Mouse (Mus musculus) embryonic facial prominence, embryonic 13.5 days (tissue): ENCODE data around the gene Frmpd4. TPM values are rescaled to one million over a fixed set of nuclear protein-coding genes. Genes with fewer than 3 reads are reported as not detected.

Experiments
- ATAC-seq: fragments of 200-750 bp; cut with Nextera tagmentation; 2 replicates; pipeline ENCODE4 v1.8.0; 2017; ENCODE audit warnings: low read depth; ENCODE audit not compliant: insufficient number of reproducible peaks, insufficient read depth, low FRiP score, low TSS enrichment
- H3K27ac ChIP-seq: fragments of 300-500 bp; sonication (generic); 2 replicates; pipeline ENCODE4 v1.5.1; 2015; ENCODE audit warnings: moderate library complexity, mild to moderate bottlenecking, inconsistent platforms
- H3K27me3 ChIP-seq: fragments of 300-500 bp; sonication (generic); 2 replicates; pipeline ENCODE4 v1.6.1; 2015; ENCODE audit warnings: mild to moderate bottlenecking, inconsistent platforms
- H3K36me3 ChIP-seq: fragments of 300-500 bp; sonication (generic); 2 replicates; pipeline ENCODE4 v1.6.1; 2015; ENCODE audit warnings: mild to moderate bottlenecking, inconsistent platforms
- H3K4me1 ChIP-seq: fragments of 300-500 bp; sonication (generic); 2 replicates; pipeline ENCODE4 v1.6.1; 2015; ENCODE audit warnings: inconsistent platforms
- H3K4me2 ChIP-seq: fragments of 300-500 bp; sonication (generic); 2 replicates; pipeline ENCODE4 v1.6.1; 2015; ENCODE audit warnings: moderate library complexity, mild to moderate bottlenecking, inconsistent platforms
- H3K4me3 ChIP-seq: fragments of 300-500 bp; sonication (generic); 2 replicates; pipeline ENCODE4 v1.5.1; 2015; ENCODE audit warnings: mild to moderate bottlenecking, inconsistent platforms
- H3K9ac ChIP-seq: fragments of 300-500 bp; sonication (generic); 2 replicates; pipeline ENCODE4 v1.6.1; 2015; ENCODE audit warnings: mild to moderate bottlenecking, inconsistent platforms
- H3K9me3 ChIP-seq: fragments of 300-500 bp; sonication (generic); 2 replicates; pipeline ENCODE4 v1.6.1; 2016; ENCODE audit warnings: inconsistent platforms
- WGBS: fragments of 180-500 bp; shearing (Covaris S2); methylation state at CpG from one replicate; pipeline ENCODE4 v1.1.7; 2015; ENCODE audit warnings: mixed read lengths; 5-methylcytosine and 5-hydroxymethylcytosine counted together
- polyA plus RNA-seq: library from polyadenylated mRNA; unstranded; fragments of >200 nt; fragmentation: Nextera tagmentation; extraction: Ambion mirVana; gene quantifications from 2 replicates; pipeline ENCODE4 v1.2.1, GENCODE M21; 2015

The Frmpd4 gene
- polyA plus RNA-seq: 0.28 and 0.33 TPM in 2 replicates

DNA sequence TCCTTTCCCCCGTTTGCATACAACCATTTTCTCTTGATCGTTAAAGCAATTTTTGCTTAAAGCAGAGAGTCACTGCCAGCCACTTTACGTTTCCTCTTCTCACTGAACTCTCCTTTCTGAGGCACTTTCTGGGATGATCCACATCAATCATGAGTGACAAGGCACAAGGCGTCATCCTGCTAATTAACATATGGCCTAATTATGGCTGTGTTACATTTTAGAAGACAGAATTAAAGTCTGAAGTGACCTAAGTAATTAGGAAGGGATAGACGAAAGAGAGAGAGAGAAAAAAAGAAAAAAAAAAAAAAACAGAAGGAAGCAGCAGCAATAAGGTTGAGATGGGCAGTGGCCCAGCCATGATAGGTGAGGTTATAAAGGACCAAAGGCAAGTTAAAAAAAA is at the start of gene Frmpd4:
Gene Frmpd4 (minus strand): TSS at position 101 of the 400 bp plus-strand sequence.
- Histone ChIP-seq H3K9me3 (no peaks in the 10 kb centered on the region), H3K36me3 (no peaks in the 10 kb centered on the region), H3K4me1 (no peaks in the 10 kb centered on the region), H3K4me2 (no peak within 1 kb of the TSS), H3K9ac (no peak within 1 kb of the TSS), H3K27me3 (peaks cover 24% of the 10 kb centered on the region), H3K27ac (no peak within 1 kb of the TSS), H3K4me3 (no peak within 1 kb of the TSS)
- 80% methylated on average over 5 of the region's 5 CpGs for WGBS
- no peak for ATAC-seq

DNA sequence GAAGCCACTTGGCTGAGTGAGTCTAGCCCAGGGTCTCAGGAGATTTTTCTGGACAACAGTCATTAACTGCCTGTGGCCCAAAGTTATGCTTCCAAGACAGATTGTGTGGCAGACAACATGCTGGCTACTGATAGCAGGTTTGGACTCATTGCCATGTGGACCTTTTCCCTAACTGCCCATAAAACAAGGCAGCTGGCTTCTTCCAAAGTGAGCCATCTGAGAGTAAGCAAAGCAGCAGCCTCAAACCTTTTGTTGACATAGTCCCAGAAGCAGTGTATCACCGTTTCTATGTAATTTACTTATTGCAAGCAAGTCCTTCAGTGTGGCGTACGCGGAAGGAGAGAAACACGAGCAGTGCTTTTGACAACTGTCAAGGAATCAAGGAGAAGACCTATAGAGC is 18.2 kb upstream of the Frmpd4 start:
- H3K4me2 ChIP-seq: no peak overlapping the region
- no peaks in the 10 kb centered on the region for H3K9me3 ChIP-seq
- WGBS: 72% methylated on average over 5 of the region's 5 CpGs
- no peaks in the 10 kb centered on the region for H3K4me1 ChIP-seq
- ATAC-seq: no peak
- H3K36me3 ChIP-seq: no peaks in the 10 kb centered on the region
- H3K9ac ChIP-seq: no peak overlapping the region
- H3K4me3 ChIP-seq: no peak overlapping the region
- peaks cover 23% of the 10 kb centered on the region; the same call in 1 of the 2 replicates for H3K27me3 ChIP-seq
- no peak overlapping the region for H3K27ac ChIP-seq

DNA sequence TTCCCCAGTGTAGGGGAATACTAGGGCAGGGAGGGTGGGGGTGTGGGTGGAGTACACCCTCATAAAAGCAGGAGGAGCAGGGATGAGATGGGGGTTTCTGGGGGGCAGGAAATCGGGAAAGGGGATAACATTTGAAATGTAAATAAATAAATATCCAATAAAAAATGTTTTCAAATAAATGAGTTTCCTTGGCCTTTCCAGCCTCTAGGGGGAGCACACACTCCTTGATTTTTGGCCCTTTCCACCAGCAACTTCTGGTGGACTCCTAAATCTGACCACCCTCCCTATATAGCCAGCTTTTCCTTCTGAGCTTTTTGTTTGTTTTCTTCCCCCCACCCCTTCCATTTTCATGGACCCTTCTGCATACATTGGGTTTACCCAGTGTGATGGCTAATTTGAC is 7.3 kb upstream of the Frmpd4 start:
- WGBS: 61% methylated on average over 1 of the region's 1 CpGs
- Histone ChIP-seq H3K27me3 (peaks cover 9% of the 10 kb centered on the region), H3K9me3 (no peaks in the 10 kb centered on the region), H3K9ac (no peak overlapping the region), H3K36me3 (no peaks in the 10 kb centered on the region), H3K4me3 (no peak overlapping the region), H3K4me2 (no peak overlapping the region), H3K27ac (no peak overlapping the region), H3K4me1 (no peaks in the 10 kb centered on the region)
- ATAC-seq: no peak

DNA sequence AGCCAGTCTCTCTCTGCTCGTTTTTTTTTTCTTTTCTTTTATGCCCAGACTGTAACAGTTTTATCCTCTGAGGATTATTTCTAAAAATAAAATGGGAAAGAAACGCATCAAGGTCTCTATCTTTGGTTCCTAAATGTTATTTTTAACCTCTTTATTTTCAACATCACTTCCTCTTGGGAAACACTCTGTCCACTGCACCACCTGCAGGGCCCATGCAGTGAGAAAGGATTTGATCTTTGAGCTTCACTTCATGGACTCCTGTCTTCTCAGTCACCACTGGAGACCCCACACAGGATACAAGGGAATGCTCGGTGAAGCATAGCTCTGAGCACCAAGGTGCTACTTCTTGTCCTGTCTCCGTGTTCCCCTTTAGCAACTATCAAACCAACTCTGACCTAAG is 5.2 kb downstream of the Frmpd4 start:
- no peak overlapping the region for H3K4me2 ChIP-seq
- no peak for ATAC-seq
- no peaks in the 10 kb centered on the region for H3K9me3 ChIP-seq
- no peak overlapping the region for H3K4me3 ChIP-seq
- H3K36me3 ChIP-seq: no peaks in the 10 kb centered on the region
- H3K4me1 ChIP-seq: no peaks in the 10 kb centered on the region
- no peak overlapping the region for H3K27ac ChIP-seq
- H3K9ac ChIP-seq: no peak overlapping the region
- 76% methylated on average over 4 of the region's 4 CpGs for WGBS
- peaks cover 31% of the 10 kb centered on the region for H3K27me3 ChIP-seq

DNA sequence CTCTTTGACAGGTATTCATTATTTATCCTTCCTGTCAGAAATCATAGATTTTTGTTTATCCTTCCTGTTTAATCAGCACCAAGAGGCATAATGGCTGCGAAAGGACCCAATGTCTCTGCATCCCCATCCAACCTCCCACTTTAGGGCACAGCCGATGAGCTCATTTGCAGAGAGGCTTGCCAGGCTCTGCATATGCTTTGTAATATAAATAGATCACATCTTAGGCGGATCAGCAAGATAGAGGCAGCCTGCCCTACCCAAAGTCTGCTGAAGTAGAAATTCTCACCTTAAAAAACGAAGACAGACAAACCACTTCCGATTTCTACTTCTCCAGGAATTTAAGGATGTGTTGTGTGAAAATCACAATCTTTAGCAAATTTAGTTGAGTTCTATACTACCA is 7.8 kb downstream of the Frmpd4 start:
- H3K9me3 ChIP-seq: no peaks in the 10 kb centered on the region
- no peak overlapping the region for H3K9ac ChIP-seq
- WGBS: 81% methylated on average over 5 of the region's 5 CpGs
- peaks cover 28% of the 10 kb centered on the region for H3K27me3 ChIP-seq
- no peaks in the 10 kb centered on the region for H3K4me1 ChIP-seq
- ATAC-seq: no peak
- H3K36me3 ChIP-seq: no peaks in the 10 kb centered on the region
- no peak overlapping the region for H3K4me3 ChIP-seq
- H3K4me2 ChIP-seq: no peak overlapping the region
- no peak overlapping the region for H3K27ac ChIP-seq

DNA sequence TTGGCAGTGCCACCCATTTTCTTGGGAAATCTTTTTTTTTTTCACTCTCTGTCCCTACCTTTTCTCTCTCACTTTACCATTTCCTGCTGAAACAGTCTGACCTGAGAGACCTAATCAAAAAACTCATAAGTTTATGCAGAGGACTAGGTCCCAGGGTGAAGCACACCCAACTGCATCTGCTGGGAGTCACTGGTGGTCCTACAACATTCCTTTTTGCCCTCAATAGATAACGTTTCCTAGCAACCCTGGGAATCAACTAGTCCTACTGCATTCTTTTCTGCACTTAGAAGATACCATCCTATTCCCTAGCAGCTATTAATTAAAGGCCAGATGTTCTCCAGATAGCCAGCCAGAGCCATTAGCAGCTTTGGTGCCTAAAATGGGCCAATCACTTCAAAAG is 71.8 kb downstream of the Frmpd4 start:
- Histone ChIP-seq H3K27me3 (no peaks in the 10 kb centered on the region), H3K4me3 (no peak overlapping the region), H3K27ac (no peak overlapping the region), H3K4me2 (no peak overlapping the region), H3K9me3 (no peaks in the 10 kb centered on the region; the same call in 1 of the 2 replicates), H3K9ac (no peak overlapping the region), H3K4me1 (no peaks in the 10 kb centered on the region), H3K36me3 (no peaks in the 10 kb centered on the region)
- 62% methylated on average over 1 of the region's 1 CpGs for WGBS
- no peak for ATAC-seq

DNA sequence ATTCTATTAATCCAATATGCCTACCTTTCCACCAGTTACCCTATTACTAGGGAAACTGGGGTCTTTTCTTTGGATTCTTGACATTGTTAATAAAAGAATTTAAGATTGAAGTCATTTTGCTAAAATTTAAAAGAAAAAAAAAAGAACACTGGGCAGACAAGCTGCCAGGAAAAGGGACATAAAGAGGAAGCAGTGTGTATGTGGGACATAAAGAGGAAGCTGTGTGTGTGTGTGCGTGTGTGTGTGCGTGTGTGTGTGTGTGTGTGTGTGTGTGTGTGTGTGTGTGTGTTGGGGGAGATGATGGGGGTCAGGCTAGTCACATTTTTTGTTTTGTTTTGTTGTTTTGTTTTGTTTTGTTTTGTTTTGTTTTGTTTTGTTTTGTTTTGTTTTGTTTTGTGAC is 121.8 kb downstream of the Frmpd4 start:
- Histone ChIP-seq H3K36me3 (no peaks in the 10 kb centered on the region), H3K27me3 (peaks cover 8% of the 10 kb centered on the region), H3K9me3 (no peaks in the 10 kb centered on the region), H3K4me3 (no peak overlapping the region), H3K9ac (no peak overlapping the region), H3K4me2 (no peak overlapping the region), H3K27ac (no peak overlapping the region), H3K4me1 (no peaks in the 10 kb centered on the region)
- WGBS: 70% methylated on average over 2 of the region's 2 CpGs
- ATAC-seq: no peak

DNA sequence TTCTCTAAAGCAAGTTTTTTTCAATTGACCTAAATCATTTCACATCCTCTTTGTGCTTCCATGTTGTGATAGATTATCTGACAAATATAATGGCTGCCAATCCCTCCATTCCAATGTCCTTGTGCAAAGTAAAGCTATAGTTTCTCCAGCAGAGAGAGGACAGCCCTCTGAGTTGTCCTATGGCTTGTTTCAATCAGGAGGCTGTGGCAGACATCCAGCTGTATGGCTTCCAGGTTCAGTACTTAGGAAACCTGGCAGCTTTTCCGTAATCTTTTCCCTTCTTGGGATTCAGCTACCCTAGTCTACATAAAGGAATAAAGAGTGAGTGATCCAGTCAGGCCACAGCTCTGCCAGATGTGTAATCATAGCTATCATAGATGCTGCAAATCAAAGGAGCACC is 145.8 kb downstream of the Frmpd4 start:
- H3K27ac ChIP-seq: no peak overlapping the region
- H3K4me2 ChIP-seq: no peak overlapping the region
- WGBS: 76% methylated on average over 1 of the region's 1 CpGs
- ATAC-seq: no peak
- no peaks in the 10 kb centered on the region for H3K4me1 ChIP-seq
- H3K9me3 ChIP-seq: no peaks in the 10 kb centered on the region
- no peak overlapping the region for H3K4me3 ChIP-seq
- H3K36me3 ChIP-seq: no peaks in the 10 kb centered on the region
- H3K27me3 ChIP-seq: peaks cover 26% of the 10 kb centered on the region
- no peak overlapping the region for H3K9ac ChIP-seq

DNA sequence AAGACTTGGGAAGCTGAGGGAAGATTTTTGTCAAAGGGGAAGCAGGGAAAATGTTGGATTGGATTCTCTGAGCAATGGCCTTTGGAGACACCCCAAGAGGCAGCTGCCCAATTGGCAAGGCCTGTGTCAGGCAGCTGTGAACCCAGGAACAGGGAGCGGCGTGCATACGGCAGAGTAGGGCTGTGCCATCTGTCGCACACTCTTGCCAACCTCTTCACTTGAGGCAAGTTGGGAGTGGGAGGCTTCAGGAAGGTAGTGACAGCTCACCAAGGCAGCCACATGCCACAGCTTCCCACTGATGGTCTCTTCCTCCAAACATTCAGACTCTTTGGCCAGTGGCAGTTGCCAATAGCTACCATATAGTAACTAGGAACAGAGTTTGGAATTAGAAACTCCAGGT is 147.2 kb downstream of the Frmpd4 start:
- 97% methylated on average over 4 of the region's 4 CpGs for WGBS
- ATAC-seq: no peak
- H3K9me3 ChIP-seq: no peaks in the 10 kb centered on the region

DNA sequence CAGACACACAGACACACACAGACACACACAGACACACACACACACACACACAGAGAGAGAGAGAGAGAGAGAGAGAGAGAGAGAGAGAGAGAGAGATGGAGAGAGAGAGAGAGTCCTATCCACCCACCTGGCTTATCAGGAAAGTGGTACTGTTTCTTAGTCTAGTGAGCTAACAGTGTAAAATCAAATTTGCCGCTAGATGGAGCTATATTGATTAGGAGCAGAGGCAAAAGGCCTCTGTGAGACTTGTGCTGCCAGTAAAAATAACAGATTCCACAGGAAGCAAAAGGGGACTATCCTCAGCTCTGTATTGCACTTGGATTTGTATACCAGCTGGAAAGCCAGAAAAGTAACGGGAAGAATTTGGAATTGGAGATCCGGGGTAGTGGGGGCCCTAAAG is 161.6 kb downstream of the Frmpd4 start:
- Histone ChIP-seq H3K27ac (no peak overlapping the region), H3K4me3 (no peak overlapping the region), H3K4me1 (no peaks in the 10 kb centered on the region), H3K9me3 (no peaks in the 10 kb centered on the region), H3K4me2 (no peak overlapping the region), H3K27me3 (peaks cover 6% of the 10 kb centered on the region; the same call in 1 of the 2 replicates), H3K9ac (no peak overlapping the region), H3K36me3 (no peaks in the 10 kb centered on the region)
- 24% methylated on average over 3 of the region's 3 CpGs for WGBS
- no peak for ATAC-seq

More for the DNA sequence above, 147.2 kb downstream of the Frmpd4 start:
- Histone ChIP-seq H3K4me1 (no peaks in the 10 kb centered on the region), H3K27me3 (peaks cover 33% of the 10 kb centered on the region), H3K9ac (no peak overlapping the region), H3K4me2 (no peak overlapping the region), H3K4me3 (no peak overlapping the region), H3K36me3 (no peaks in the 10 kb centered on the region), H3K27ac (no peak overlapping the region)

DNA sequence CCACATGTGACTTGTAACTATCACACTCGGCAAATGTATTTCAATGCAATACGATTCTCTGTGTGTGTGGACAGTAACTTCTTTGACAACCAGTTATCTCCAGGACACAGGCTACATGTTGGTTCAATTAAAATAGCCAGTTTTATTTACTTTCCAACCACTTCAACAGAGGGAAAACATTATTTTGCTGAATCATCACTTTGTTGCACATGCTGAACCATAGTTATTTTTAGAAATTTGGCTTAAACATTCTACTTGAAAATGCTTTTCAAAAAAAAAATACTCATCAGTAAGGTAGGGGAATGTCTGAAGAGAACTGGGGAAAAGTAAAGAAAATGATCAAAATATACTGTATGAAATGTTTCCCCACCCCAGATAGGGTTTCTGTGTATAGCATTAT is 173.5 kb downstream of the Frmpd4 start:
- H3K9me3 ChIP-seq: no peaks in the 10 kb centered on the region
- no peak overlapping the region for H3K27ac ChIP-seq
- WGBS: 44% methylated on average over 2 of the region's 2 CpGs
- H3K27me3 ChIP-seq: peaks cover 5% of the 10 kb centered on the region; the same call in 1 of the 2 replicates
- H3K4me3 ChIP-seq: no peak overlapping the region
- H3K36me3 ChIP-seq: no peaks in the 10 kb centered on the region
- no peaks in the 10 kb centered on the region for H3K4me1 ChIP-seq
- no peak for ATAC-seq
- H3K9ac ChIP-seq: no peak overlapping the region
- H3K4me2 ChIP-seq: no peak overlapping the region

DNA sequence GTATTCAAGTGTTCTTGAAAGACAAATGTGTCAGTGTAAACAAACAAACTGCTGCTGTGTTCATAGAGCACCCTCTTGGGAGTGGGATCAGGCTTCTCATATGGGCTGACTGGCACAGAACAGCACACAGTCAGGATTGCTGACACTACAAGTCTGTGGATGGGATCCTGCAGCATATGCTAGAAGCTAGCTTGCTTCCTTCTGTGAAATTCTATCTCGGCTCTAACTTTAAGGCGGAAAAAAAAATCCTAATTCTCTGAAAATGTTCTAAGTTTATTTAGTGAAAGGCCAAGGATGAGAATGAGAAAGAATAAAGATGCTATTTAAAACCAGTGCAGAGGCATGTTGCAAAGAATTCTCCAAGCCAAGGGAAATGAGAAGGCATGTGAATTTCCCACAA is 226.6 kb downstream of the Frmpd4 start:
- ATAC-seq: no peak
- H3K36me3 ChIP-seq: no peaks in the 10 kb centered on the region
- no peak overlapping the region for H3K4me3 ChIP-seq
- H3K9ac ChIP-seq: no peak overlapping the region
- H3K4me1 ChIP-seq: no peaks in the 10 kb centered on the region
- H3K27me3 ChIP-seq: peaks cover 27% of the 10 kb centered on the region
- 76% methylated on average over 2 of the region's 2 CpGs for WGBS
- no peaks in the 10 kb centered on the region for H3K9me3 ChIP-seq
- no peak overlapping the region for H3K4me2 ChIP-seq
- no peak overlapping the region for H3K27ac ChIP-seq
